Mouse (Mus musculus) small intestine, adult 10 weeks (tissue): ENCODE measurements around the gene 1700001O22Rik. TPM values are rescaled to one million over a fixed set of nuclear protein-coding genes. Genes with fewer than 3 reads are reported as not detected.

Experiments
- polyA plus RNA-seq: library from polyadenylated mRNA; stranded (reverse); fragments of 350-450 nt; fragmentation: Illumina TruSeq; extraction: RNeasy Lipid Tissue Mini Kit (QIAGEN cat#74804); gene quantifications from one replicate; pipeline ENCODE4 v1.2.3, GENCODE M21; 2014; ENCODE audit warnings: low replicate concordance

Gene 1700001O22Rik
- polyA plus RNA-seq, result not detected

GRCm38 (mm10) chr2:30803604-30804003 is at the start of gene 1700001O22Rik:
TSS of gene 1700001O22Rik (minus strand) at chr2:30803661.

GRCm38 (mm10) chr2:30834373-30835022 is 31.0 kb upstream of the 1700001O22Rik start, which contains the start of gene Prrx2:
TSS of gene Prrx2 (plus strand) at chr2:30834972.

GRCm38 (mm10) chr2:30830283-30830795 is 26.9 kb upstream of the 1700001O22Rik start, which contains the start of gene Asb6:
TSS of gene Asb6 (minus strand) at chr2:30830333.

GRCm38 (mm10) chr2:30807648-30808295 is 4.3 kb upstream of the 1700001O22Rik start, which contains the start of gene Ntmt1:
TSS of gene Ntmt1 (plus strand) at chr2:30807826.

Other genes starting within 250 kb of the 1700001O22Rik start
- gene Cstad, start 208.6 kb downstream of the 1700001O22Rik start, polyA plus RNA-seq, result not detected
- not detected for gene Ntmt1, start 4.2 kb upstream of the 1700001O22Rik start, polyA plus RNA-seq
- not detected for gene Asb6, start 26.7 kb upstream of the 1700001O22Rik start, polyA plus RNA-seq
- gene Prrx2, start 31.3 kb upstream of the 1700001O22Rik start, polyA plus RNA-seq, result not detected
- gene Ptges, start 126.2 kb upstream of the 1700001O22Rik start, polyA plus RNA-seq, result 2.5 TPM
- 12.5 TPM for gene Tor1b, start 149.3 kb upstream of the 1700001O22Rik start, polyA plus RNA-seq
- 8.4 TPM for gene Tor1a, start 164.3 kb upstream of the 1700001O22Rik start, polyA plus RNA-seq
- gene BC005624, start 178.5 kb upstream of the 1700001O22Rik start, polyA plus RNA-seq, result 15.5 TPM
- 0.15 TPM for gene Usp20, start 178.6 kb upstream of the 1700001O22Rik start, polyA plus RNA-seq